Mouse (Mus musculus): ENCODE results near the gene Exoc6b.

DNA sequence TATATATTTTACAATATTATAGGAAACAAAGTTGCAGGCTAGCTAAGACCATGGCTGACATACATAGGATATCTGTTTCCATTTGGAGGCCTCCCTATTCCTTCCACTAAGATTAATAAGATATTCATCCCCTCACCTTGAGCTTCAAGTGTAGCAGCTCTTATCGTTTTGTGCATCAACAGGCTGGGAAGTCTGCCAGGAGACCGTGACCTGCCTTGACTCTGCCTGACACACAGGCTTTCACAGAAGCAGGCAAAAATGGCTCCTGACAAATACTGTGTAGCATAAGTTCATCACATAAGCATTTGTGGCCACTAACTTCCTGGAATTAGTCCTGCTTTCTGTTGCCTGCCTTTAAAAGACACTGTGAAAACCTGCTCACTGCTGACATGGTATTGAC is 27.1 kb upstream of the Exoc6b start:
- TF ChIP-seq POLR2A (IDR thresholded peaks at IDR 0.05; ENCODE audit: extremely low read depth, insufficient read depth, low read length) (no peak), CTCF (IDR thresholded peaks at IDR 0.05; ENCODE audit: extremely low read depth, insufficient read depth, low read length) (no peak)

All from cortical plate, adult 2 months (tissue).